Mouse (Mus musculus): ENCODE data around the gene Rarb. TPM values are rescaled to one million over a fixed set of nuclear protein-coding genes. Genes with fewer than 3 reads are reported as not detected.

The Rarb gene
- polyA plus RNA-seq, 1 experiment from 2014 or later: 16.6 TPM

DNA sequence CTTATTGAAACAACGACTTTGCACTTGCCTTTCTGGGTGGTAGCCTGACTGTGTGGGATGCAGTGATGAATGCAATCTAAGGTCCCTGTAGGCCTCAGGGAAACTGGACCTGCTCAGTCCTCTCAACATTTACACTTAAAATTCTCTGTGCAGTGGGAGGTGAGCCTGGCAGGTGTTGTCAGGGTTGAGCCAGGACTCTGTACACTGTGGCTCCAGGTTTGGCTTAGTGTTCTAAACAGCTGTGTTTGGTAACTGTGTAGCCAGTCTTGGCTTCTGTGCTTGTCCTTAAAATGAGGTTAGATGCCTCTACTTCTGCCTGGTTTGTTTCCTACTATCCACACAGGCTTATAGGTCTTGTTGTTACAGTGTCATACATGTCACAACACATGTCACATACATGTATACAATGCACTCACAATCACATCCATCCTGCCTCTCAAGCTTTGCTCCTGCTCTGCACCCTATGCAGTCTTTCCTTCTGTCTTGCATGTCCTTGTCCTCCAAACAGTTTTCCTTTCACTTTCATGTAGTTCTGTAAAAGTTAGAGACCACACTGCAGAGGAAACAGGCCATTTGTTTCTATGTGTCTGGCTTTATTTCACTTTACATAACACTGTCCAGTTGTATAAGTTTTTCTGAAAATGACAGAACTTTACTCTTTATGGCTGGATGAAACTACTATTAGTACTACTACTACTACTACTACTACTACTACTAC, 340.2 kb downstream of the Rarb start:
- Histone ChIP-seq H3K36me3 (no peaks in the 10 kb centered on the region), H3K9me3 (no peaks in the 10 kb centered on the region), H3K27me3 (ENCODE audit: insufficient read depth, poor library complexity, severe bottlenecking) (no peaks in the 10 kb centered on the region), H3K4me3 (no peak overlapping the region), H3K27ac (no peak overlapping the region), H3K4me1 (peaks cover 10% of the 10 kb centered on the region)
- WGBS: 92% methylated on average over 1 of the region's 1 CpGs
- peak; percentile 22 for DNase-seq (ENCODE audit: low spot score)

DNA sequence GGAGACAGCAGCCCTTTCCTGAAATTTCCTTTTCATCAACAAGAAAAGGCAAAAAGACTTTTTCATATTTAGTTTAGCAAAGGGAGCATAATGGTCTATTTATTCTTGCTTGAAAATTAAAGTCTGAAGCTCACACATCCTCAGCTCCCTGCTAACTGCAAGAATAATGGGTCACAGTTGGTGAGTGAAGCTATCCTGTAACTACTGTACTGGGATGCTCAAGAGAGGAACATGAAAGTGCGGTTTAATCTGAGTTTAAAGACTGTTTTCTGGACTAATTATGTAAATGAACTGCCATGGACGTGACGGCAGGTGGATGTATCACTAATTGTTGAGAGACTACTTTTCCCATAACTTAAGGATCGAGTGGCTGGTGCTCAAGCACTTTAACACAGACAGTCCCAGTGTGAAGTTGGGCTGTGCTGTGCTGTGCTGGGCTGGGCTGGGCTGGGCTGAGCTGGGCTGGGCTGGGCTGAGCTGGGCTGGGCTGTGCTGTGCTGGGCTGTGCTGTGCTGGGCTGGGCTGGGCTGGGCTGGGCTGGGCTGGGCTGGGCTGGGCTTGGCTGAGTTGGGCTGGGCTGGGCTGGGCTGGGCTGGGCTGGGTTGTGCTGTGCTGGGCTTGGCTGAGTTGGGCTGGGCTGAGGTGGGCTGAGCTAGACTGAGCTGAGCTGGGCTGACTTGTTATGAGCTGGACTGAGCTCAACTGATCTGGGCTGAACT, 370.5 kb downstream of the Rarb start:
- Histone ChIP-seq H3K4me1 (peaks cover 13% of the 10 kb centered on the region; the same call in 1 of the 2 replicates), H3K36me3 (peaks cover 1% of the 10 kb centered on the region), H3K4me3 (no peak overlapping the region), H3K27ac (no peak overlapping the region), H3K27me3 (ENCODE audit: insufficient read depth, poor library complexity, severe bottlenecking) (no peaks in the 10 kb centered on the region), H3K9me3 (no peaks in the 10 kb centered on the region)
- 54% methylated on average over 4 of the region's 4 CpGs for WGBS
- DNase-seq (ENCODE audit: low spot score): peak; percentile 91

DNA sequence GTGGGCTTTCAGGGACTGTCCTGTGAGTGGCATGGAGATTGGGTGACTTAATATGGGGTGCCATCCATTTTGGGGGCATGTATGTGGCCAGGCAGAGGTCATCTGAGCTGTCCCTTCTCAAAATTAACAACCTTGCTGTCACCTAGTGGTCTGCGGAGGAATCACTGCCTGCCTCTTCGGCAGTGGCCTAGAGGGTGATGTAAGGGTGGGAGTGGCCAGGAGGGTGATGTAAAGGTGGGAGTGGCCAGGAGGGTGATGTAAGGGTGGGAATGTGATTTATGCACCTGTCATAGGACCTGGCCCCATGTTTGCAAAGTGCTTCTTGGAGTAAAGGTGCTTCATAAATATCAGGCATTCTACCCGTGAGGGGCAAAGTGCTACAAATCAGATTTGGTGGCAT, 371.4 kb downstream of the Rarb start:
- WGBS: 36% methylated on average over 3 of the region's 3 CpGs
- Histone ChIP-seq H3K27me3 (ENCODE audit: insufficient read depth, poor library complexity, severe bottlenecking) (no peaks in the 10 kb centered on the region), H3K9me3 (no peaks in the 10 kb centered on the region), H3K36me3 (peaks cover 3% of the 10 kb centered on the region), H3K4me3 (no peak overlapping the region), H3K4me1 (peaks cover 13% of the 10 kb centered on the region; the same call in 1 of the 2 replicates), H3K27ac (no peak overlapping the region)
- DNase-seq (ENCODE audit: low spot score): no peak

DNA sequence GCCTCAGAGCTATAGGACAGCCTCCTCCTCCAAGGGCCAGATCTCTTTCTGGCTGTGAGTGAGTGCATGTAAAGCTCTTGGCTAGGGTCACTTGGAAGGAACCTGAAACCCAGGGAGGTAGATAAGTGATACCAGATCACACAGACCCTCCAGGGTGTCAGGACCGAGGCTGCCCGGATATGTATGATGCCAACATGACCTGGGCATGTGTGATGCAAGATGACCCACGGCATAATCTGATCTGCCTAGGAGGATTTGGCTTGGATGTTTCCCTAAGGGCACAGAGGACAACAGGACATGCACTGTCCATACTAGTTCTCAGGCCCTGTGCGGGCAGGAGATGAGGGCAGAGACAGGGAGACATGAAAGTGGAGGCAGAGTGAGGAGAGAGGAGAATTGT, 374.1 kb downstream of the Rarb start:
- H3K4me1 ChIP-seq: peaks cover 13% of the 10 kb centered on the region; the same call in 1 of the 2 replicates
- DNase-seq (ENCODE audit: low spot score): no peak
- H3K27me3 ChIP-seq (ENCODE audit: insufficient read depth, poor library complexity, severe bottlenecking): no peaks in the 10 kb centered on the region
- H3K36me3 ChIP-seq: peaks cover 9% of the 10 kb centered on the region
- H3K4me3 ChIP-seq: no peak overlapping the region
- WGBS: 77% methylated on average over 4 of the region's 4 CpGs
- H3K9me3 ChIP-seq: no peaks in the 10 kb centered on the region
- no peak overlapping the region for H3K27ac ChIP-seq

DNA sequence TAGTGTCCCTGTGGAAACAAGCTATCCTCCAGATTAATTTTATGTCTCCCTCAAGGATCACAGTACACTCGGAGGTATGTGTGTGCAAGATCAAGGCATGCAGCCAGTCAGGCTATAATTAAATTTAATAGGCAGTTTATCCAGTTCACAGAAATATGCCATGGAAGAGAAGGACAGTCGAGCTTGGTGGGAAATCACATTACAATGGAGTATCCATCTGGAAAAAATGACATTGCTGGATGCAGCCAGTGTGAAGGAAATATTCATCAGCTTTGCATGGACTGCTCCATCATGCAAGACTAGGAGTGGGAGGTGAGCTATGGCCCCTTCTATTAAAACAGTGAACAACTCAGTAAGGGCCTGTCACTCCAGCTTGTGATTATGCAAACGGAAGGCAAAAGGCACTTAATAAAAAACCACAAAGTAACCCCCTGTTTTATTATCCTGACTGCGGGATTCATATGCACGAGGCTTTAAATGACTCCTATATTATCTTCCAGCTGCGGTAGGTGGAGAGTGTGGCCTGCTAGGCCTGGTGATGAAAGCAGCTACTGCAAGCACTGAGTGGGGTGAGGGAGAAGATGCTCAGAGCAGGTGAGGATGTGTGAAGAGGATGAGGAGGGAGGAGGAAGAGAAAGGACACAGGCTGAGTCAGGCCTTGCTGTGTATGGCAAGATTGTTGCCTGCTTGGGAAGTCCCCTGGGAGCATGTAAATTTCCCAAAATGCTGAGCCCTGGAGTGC, 379.4 kb downstream of the Rarb start:
- DNase-seq (ENCODE audit: low spot score): no peak
- Histone ChIP-seq H3K9me3 (no peaks in the 10 kb centered on the region), H3K36me3 (peaks cover 37% of the 10 kb centered on the region), H3K4me1 (no peaks in the 10 kb centered on the region), H3K27ac (no peak overlapping the region), H3K4me3 (no peak overlapping the region), H3K27me3 (ENCODE audit: insufficient read depth, poor library complexity, severe bottlenecking) (no peaks in the 10 kb centered on the region)
- 82% methylated on average over 6 of the region's 6 CpGs for WGBS

DNA sequence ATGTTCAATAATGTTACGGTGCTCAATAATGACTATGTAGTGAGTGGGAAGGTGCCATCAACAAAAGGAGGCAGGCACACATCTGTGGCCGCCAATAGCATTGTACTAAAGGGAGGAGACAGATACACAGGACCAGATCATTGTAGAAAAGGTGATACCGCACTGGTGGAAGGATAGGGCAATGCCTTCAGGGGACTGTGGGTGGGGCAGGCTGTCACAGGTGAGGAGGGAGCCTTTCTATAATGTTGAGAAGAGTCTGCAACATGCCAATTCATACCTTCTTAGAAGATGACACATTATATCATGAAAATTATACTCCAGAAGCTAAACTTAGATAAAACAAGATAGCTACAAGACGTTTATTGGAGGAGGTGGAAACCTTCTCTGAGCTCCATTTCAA, 381.6 kb downstream of the Rarb start:
- no peak for DNase-seq (ENCODE audit: low spot score)
- peaks cover 45% of the 10 kb centered on the region for H3K36me3 ChIP-seq
- WGBS: 94% methylated on average over 4 of the region's 4 CpGs

DNA sequence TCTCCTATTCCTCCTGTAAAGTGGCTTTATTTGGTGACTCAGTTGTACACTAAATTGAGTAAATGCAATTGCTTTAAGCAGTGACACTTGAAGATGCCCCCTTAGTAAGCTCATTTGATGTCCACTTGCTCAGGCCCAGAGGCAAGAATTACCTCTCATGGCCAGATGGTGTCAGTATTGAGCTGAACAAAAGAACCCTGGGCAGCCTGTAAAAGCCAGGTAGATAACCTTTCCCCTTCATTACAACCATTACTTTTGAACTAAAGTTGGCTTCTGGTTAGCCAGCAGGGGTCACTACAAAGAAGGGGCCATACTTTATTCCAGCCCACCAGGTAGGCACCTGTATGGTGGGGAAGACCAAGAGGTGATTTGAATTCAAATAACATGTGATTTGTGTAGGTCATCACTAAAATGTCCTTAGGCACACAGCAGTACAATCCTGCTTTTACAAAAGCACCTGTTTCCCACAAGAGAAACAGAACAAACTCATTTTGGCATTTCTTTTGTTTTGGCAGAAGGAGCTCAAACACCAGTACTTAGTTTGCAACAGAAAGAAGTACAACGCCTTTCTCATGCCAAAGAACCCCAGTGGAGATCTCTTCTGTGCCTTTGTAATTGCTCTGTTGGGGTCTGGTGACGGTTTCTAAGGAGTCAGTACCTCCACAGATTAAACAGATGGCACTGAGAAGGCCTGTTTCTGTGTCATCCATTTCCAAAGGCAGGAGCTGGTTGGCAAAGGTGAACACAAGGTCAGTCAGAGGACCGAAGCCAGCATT, 384.4 kb downstream of the Rarb start:
- Histone ChIP-seq H3K9me3 (no peaks in the 10 kb centered on the region), H3K4me1 (no peaks in the 10 kb centered on the region), H3K27ac (no peak overlapping the region), H3K4me3 (no peak overlapping the region), H3K36me3 (peaks cover 58% of the 10 kb centered on the region), H3K27me3 (ENCODE audit: insufficient read depth, poor library complexity, severe bottlenecking) (no peaks in the 10 kb centered on the region)
- 71% methylated on average over 3 of the region's 3 CpGs for WGBS
- peak; percentile 78 for DNase-seq (ENCODE audit: low spot score)

More for the DNA sequence above, 381.6 kb downstream of the Rarb start:
- H3K4me1 ChIP-seq: no peaks in the 10 kb centered on the region
- H3K27me3 ChIP-seq (ENCODE audit: insufficient read depth, poor library complexity, severe bottlenecking): no peaks in the 10 kb centered on the region
- no peak overlapping the region for H3K4me3 ChIP-seq
- H3K27ac ChIP-seq: no peak overlapping the region
- H3K9me3 ChIP-seq: no peaks in the 10 kb centered on the region

DNA sequence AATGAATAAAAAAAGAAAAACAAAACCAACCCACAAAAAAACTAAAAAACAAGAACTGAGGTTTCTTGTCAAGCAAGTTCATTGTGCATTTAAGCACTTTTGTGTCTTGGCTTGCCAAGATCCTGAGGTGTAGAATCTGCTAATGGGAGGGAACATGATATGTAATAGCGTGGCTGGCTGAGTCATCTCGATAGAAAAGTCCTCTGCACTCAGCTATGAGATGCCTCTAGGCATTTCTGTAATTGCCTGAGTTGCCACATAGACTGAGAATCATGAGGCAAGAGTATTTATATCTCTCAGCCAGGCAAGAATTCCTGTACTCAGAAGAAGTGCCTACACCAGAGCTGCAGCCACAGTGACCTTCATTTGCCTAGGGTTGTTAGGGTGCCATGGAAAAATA, 385.8 kb downstream of the Rarb start:
- Histone ChIP-seq H3K36me3 (peaks cover 64% of the 10 kb centered on the region), H3K9me3 (no peaks in the 10 kb centered on the region), H3K27ac (no peak overlapping the region; the same call in 1 of the 2 replicates), H3K27me3 (ENCODE audit: insufficient read depth, poor library complexity, severe bottlenecking) (no peaks in the 10 kb centered on the region), H3K4me3 (no peak overlapping the region), H3K4me1 (no peaks in the 10 kb centered on the region)
- 67% methylated on average over 2 of the region's 2 CpGs for WGBS
- no peak for DNase-seq (ENCODE audit: low spot score)

DNA sequence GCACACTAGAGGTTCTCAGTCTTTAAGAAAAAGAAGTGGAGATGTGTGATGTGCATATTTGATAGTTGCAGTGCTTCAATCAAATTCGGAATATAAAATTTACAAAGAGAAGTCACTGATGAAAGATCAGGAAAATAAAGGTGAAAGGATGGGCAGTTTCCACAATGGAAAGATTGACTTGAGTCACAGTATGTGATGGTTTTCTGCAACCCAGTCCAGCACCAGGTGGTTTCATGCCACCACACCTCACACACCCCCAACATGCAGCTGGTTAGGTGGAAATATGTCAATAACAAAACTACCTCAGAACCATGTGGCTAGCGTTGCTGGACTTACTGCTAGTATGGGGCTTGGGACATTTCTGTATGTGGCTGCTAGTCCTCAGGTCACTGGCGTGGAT, 386.4 kb downstream of the Rarb start:
- DNase-seq (ENCODE audit: low spot score): no peak
- H3K4me3 ChIP-seq: no peak overlapping the region
- peaks cover 66% of the 10 kb centered on the region for H3K36me3 ChIP-seq
- no peaks in the 10 kb centered on the region for H3K9me3 ChIP-seq
- 78% methylated on average over 3 of the region's 3 CpGs for WGBS
- no peak overlapping the region for H3K27ac ChIP-seq
- no peaks in the 10 kb centered on the region for H3K27me3 ChIP-seq (ENCODE audit: insufficient read depth, poor library complexity, severe bottlenecking)
- H3K4me1 ChIP-seq: no peaks in the 10 kb centered on the region

DNA sequence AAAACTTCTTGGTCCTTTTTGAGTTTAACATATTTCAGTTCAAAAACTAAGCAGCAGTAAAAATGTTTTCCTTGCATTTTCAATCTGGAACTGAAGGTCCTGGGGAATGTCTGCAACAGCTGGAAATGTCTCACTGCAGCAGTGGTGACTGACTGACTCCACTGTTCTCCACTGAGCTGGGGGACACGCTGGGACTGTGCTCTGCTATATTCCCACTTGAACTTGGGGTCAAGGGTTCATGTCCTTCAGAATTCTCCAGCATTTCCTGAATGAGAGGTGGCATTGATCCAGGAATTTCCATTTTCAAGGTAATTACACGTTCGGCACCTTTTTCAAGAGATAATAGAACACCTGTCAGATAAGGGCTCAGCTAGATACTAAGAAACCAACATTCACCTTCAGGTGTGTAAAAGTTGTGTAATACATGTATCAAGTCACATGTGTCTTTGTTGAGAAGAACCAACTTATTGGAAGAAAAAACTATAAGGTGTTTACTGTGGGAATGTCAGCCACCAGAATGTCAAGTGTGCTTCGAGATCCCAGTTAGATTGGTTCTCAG, 386.9 kb downstream of the Rarb start:
- Histone ChIP-seq H3K4me1 (no peaks in the 10 kb centered on the region), H3K36me3 (peaks cover 65% of the 10 kb centered on the region), H3K9me3 (no peaks in the 10 kb centered on the region), H3K27ac (no peak overlapping the region), H3K27me3 (ENCODE audit: insufficient read depth, poor library complexity, severe bottlenecking) (no peaks in the 10 kb centered on the region), H3K4me3 (no peak overlapping the region)
- no peak for DNase-seq (ENCODE audit: low spot score)
- 73% methylated on average over 4 of the region's 4 CpGs for WGBS

DNA sequence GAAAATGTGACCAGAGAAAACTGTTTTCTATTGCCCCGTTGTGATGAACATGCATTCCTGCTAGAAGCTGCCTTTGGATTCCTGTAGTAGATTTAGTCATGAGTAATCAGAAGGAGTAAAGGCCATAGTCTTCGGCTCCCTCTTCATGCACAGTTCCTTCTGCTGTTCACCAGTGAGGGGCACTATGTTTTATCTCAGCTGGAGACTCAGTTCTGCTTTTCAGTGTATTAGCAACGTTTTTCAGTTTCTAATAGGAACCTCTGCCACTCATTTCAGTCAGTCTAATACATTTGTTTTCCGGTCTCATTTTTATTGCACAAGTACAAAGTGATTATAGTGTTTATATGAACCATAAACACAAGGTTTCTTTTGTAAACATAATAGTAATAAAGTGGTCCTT, 391.4 kb downstream of the Rarb start:
- DNase-seq (ENCODE audit: low spot score): no peak
- H3K27me3 ChIP-seq (ENCODE audit: insufficient read depth, poor library complexity, severe bottlenecking): no peaks in the 10 kb centered on the region
- peaks cover 54% of the 10 kb centered on the region for H3K36me3 ChIP-seq
- H3K9me3 ChIP-seq: no peaks in the 10 kb centered on the region
- no peak overlapping the region for H3K4me3 ChIP-seq
- 80% methylated on average over 4 of the region's 4 CpGs for WGBS
- no peak overlapping the region for H3K27ac ChIP-seq
- H3K4me1 ChIP-seq: no peaks in the 10 kb centered on the region

DNA sequence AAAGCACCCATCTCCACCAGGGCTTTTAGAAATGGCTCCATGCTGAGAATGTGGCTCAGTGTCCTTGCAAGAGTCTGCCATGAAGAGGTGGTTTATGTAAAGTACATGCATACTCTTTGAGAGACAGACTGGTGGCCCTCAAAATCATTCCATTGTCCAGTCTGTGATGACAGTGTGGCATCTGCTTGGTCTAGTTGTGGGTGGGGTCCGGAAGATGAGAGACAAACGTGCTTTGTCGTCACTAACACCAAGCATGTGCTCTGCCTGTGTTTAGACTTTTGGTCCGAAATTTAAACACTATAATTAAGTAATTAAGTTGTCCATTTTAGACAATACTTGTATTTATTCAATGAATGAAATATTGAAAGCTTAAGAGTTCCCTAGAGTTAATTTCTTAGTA, 404.8 kb downstream of the Rarb start:
- Histone ChIP-seq H3K4me1 (no peaks in the 10 kb centered on the region), H3K9me3 (no peaks in the 10 kb centered on the region), H3K27ac (no peak overlapping the region), H3K36me3 (peaks cover 63% of the 10 kb centered on the region), H3K27me3 (ENCODE audit: insufficient read depth, poor library complexity, severe bottlenecking) (no peaks in the 10 kb centered on the region), H3K4me3 (no peak overlapping the region)
- 89% methylated on average over 4 of the region's 4 CpGs for WGBS
- no peak for DNase-seq (ENCODE audit: low spot score)

Data from heart, embryonic 10.5 days (tissue).